Mouse (Mus musculus): ENCODE results near the gene Sv2b.

Gene Sv2b

DNA sequence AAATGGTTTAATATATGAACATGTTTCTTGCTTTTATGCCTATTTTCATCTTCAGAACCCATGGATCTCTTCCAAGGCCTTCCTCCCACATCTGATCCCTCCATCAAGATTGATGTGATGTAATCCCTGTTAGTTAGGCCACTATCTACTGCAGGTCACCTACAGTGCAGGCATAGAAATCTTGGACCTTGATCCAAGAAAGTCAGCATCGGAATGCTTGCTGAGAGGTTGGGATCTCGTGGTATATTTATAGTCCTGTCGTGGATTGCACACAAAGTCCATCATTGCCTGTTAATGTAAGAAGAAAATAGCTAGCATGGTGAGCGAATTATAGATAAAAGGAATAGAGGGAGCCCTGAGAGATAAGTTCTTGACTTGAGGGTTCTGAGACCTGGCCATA is 223.6 kb downstream of the Sv2b start:
- DNase-seq (ENCODE audit: low spot score), result no peak

DNA sequence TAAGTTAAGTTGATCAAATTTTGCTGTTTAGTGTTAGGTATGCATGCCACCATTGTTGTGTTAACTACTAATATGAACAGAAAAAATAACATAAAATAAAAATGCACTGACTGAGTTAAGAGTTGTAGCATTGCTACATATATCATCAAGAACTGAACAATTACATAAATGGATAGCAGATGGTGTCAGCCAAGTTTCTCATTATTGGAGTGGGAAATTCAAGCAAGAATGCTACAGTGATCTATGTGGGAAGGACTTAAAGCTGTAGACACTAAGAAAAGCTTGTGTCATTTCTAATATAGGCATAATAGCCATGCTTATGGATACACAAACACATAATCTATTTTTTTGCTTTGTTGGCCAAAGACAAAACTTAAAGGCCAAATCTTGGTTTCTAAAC is 228.9 kb downstream of the Sv2b start:
- no peak for DNase-seq (ENCODE audit: low spot score)

DNA sequence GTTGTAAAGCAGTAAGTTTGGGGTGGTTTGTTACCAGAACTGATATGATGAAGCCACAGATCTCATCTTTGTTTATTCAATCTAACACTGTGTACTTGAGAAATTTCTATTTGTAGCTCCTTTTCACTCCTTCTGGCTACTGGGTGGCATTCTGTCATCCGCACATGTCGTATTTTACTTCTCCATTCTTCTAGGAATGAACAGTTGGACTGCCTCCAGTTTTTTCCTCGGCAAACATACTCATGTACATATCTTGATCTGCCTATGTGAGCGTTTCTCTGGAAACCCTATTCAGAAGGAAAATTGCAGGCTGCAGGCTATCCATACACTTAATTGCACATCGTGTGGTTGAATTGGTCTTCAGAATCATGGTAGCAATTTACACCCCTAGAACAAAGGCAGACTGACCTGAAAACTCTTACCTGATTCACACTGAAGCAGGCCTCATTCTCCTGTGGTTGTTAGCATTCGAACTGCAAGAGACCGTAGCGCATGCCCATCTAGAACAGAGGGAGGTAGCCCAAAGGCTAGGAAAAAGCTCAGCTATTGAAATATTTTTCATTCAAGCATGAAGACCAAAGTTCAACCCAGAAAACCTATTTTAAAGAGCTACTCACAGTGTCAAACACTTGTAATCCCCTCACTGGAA is 231.4 kb downstream of the Sv2b start:
- DNase-seq (ENCODE audit: low spot score), result no peak
